Mouse (Mus musculus) midbrain, embryonic 12.5 days (tissue): ENCODE results near the gene Mars. TPM values are rescaled to one million over a fixed set of nuclear protein-coding genes. Genes with fewer than 3 reads are reported as not detected.

ENCODE experiments used
- ATAC-seq: fragments of 200-750 bp; cut with Nextera tagmentation; 2 replicates; pipeline ENCODE4 v1.8.0; 2017; ENCODE audit warnings: low read depth, moderate TSS enrichment, moderate library complexity; ENCODE audit not compliant: low FRiP score
- H3K27ac ChIP-seq: fragments of 300-500 bp; sonication (generic); replicated peaks from 2 replicates; pipeline ENCODE4 v1.5.1; 2016; ENCODE audit warnings: mild to moderate bottlenecking
- H3K27me3 ChIP-seq: fragments of 300-500 bp; sonication (generic); 2 replicates; pipeline ENCODE4 v1.6.1; 2016; ENCODE audit warnings: mild to moderate bottlenecking
- H3K36me3 ChIP-seq: fragments of 300-500 bp; sonication (generic); 2 replicates; pipeline ENCODE4 v1.6.1; 2016
- H3K4me1 ChIP-seq: fragments of 300-500 bp; sonication (generic); 2 replicates; pipeline ENCODE4 v1.6.1; 2016
- H3K4me2 ChIP-seq: fragments of 300-500 bp; sonication (generic); replicated peaks from 2 replicates; pipeline ENCODE4 v1.6.1; 2016; ENCODE audit warnings: mild to moderate bottlenecking, moderate library complexity
- H3K4me3 ChIP-seq: fragments of 300-500 bp; sonication (generic); 2 replicates; pipeline ENCODE4 v1.5.1; 2016; ENCODE audit warnings: mild to moderate bottlenecking
- H3K9ac ChIP-seq: fragments of 300-500 bp; sonication (generic); replicated peaks from 2 replicates; pipeline ENCODE4 v1.6.1; 2016; ENCODE audit warnings: mild to moderate bottlenecking, moderate library complexity
- H3K9me3 ChIP-seq: fragments of 300-500 bp; sonication (generic); 2 replicates; pipeline ENCODE4 v1.6.1; 2016; ENCODE audit warnings: mild to moderate bottlenecking
- WGBS: fragments of 180-500 bp; shearing (Covaris S2); methylation state at CpG from one replicate; pipeline ENCODE4 v1.1.7; 2016; 5-methylcytosine and 5-hydroxymethylcytosine counted together
- polyA plus RNA-seq: library from polyadenylated mRNA; unstranded; fragments of >200 nt; fragmentation: Nextera tagmentation; extraction: Ambion mirVana; gene quantifications from 2 replicates; pipeline ENCODE4 v1.2.1, GENCODE M21; 2016

The Mars gene
- polyA plus RNA-seq, 1 experiment from 2014 or later, result 156 TPM

DNA sequence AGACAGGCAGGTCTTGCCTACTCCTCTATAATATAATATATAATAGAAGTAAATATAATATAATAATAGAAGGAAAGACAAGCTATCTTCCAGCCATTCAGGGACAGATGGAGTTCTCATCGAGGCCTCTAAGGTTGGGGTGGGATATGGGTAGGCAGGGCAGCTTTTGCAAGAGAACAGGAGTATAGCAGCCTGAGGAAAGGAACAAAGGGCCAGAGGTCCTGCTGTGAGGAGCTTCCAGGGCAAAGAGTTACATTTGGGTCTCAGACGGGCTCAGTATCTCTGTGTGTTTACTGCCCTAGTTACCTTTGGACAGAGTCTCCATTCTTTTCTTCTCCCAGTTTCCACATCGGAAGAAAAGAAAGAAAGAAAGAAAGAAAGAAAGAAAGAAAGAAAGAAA is 48.0 kb downstream of the Mars start:
- peaks cover 52% of the 10 kb centered on the region for H3K4me1 ChIP-seq
- 39% methylated on average over 3 of the region's 3 CpGs for WGBS
- no peak overlapping the region for H3K4me3 ChIP-seq
- H3K9me3 ChIP-seq, result no peaks in the 10 kb centered on the region
- peak overlapping the region; percentile 82; the same call in 1 of the 2 replicates for H3K9ac ChIP-seq
- H3K27me3 ChIP-seq, result peaks cover 31% of the 10 kb centered on the region
- H3K27ac ChIP-seq, result 0 out of 2 replicates have a peak overlapping the region, but pooled peaks have one; percentile 81
- H3K4me2 ChIP-seq, result peak overlapping the region; percentile 75
- H3K36me3 ChIP-seq, result peaks cover 5% of the 10 kb centered on the region; the same call in 1 of the 2 replicates
- ATAC-seq, result no peak

DNA sequence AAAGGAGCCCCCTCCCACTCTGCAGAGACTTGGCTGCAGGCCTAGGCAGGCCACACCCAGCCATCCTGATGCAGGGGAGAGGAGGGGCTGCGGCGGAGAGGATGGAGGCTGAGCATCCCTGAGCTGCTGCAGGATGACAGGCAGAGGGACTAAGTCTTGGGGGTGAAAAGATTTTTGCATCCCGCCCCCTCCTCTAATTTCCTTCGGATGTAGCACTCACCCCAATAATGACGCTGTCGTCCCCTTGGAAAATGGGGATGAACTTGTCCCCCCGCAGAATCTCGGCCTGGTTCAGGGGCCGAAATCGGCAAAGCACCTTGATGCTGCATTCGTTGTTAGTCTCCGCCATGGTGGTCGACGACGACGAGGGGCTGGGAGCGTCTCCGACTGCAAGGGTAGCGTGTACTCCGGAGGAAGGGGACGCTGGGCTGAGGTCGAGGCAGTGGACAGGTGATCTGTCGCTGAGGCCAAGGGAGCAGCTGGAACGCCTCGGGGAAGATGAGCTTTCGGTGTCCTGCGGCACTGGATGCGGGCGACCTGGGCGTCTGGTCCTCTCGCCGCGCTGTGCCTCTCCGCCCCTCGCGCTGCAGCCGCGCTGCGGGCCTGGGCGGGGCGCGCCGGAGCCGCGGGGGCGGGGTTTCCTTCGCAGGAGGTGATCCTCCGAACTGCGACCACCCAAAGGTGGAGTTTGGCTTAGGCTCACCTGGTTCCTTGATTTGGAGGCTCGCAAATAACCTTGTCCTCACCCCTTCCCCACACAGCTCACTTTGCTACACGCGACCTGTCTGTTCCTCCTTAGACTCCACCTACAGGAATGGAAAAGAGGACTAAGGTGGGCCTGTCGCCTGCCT is 48.8 kb downstream of the Mars start, which contains the start of gene Kif5a:
Gene Kif5a, minus strand, starts transcription at position 801 of the 851 bp plus-strand sequence.
- no peak for ATAC-seq
- peak within 1 kb of the TSS; percentile 81 for H3K27ac ChIP-seq
- peak within 1 kb of the TSS; percentile 60 for H3K4me3 ChIP-seq
- peak within 1 kb of the TSS; percentile 82 for H3K9ac ChIP-seq
- no peaks in the 10 kb centered on the region for H3K9me3 ChIP-seq
- peaks cover 49% of the 10 kb centered on the region for H3K4me1 ChIP-seq
- peak within 1 kb of the TSS; percentile 75 for H3K4me2 ChIP-seq
- WGBS, result 1% methylated on average over 51 of the region's 53 CpGs
- H3K36me3 ChIP-seq, result no peaks in the 10 kb centered on the region
- H3K27me3 ChIP-seq, result peaks cover 32% of the 10 kb centered on the region

DNA sequence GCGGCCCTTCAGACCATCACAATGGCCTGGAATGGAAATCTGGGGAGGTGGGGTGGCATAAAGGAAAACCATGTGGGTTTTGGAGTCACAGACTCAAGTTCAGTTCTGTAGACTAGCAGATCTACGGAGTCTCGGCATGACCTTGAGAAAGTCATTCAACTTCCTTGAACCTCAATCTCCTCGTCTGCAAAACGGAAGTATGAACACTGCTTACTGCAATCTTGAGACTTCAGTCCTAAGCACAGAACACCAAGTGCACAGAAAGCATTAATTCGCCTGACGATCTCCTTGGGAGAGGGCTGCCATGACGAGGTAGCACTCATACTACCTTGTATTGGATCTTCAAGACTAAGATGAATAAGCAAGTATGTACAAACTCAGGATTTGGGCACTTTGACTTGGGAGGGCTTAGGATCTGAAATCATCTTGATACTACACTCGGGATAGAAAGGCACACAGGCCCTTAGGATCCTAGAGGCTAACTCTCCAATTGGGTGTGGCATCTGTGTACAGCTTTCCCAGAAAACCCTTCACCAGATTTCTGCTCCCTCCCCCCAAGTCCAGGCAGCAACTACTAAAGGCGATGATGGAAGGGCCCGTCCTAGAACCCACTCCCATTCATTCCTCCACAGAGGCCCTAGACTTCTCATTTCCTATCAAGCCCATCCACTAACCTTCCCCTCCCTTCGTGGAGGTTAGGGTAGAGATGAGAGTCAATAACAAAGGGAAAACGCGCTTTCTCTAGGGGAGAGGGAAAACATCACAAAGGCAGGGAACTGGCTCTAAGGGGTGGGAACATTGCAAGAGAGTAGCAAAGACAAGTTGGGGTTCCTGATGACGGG is 49.7 kb downstream of the Mars start:
- H3K36me3 ChIP-seq, result no peaks in the 10 kb centered on the region; the same call in 1 of the 2 replicates
- H3K9ac ChIP-seq, result peak overlapping the region; percentile 82
- peak overlapping the region; percentile 81 for H3K27ac ChIP-seq
- H3K4me3 ChIP-seq, result peak overlapping the region; percentile 60
- 62% methylated on average over 15 of the region's 15 CpGs for WGBS
- no peaks in the 10 kb centered on the region for H3K9me3 ChIP-seq
- H3K4me1 ChIP-seq, result peaks cover 40% of the 10 kb centered on the region
- no peak for ATAC-seq
- peaks cover 32% of the 10 kb centered on the region for H3K27me3 ChIP-seq
- H3K4me2 ChIP-seq, result peak overlapping the region; percentile 75

DNA sequence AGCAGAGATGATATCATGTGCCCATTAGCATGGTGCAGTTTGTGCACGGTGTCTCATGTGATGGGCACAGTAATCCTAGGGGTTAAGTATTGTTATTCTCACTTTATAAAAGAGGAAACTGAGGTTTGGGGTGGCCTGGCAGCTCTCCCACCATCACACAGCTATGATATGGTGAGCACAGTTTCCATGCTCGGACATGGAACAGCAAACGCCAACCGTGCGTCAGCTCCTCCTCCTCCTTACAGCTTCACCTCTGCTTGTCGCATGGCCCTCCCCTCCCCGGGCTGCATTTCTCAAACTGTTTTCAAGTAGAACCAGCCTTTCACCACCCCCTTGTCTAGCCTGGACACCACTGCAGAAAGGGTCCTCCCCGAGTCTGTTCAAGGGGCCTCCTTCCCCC is 53.1 kb downstream of the Mars start:
- no peak overlapping the region for H3K4me3 ChIP-seq
- H3K9me3 ChIP-seq, result no peaks in the 10 kb centered on the region
- peaks cover 36% of the 10 kb centered on the region for H3K4me1 ChIP-seq
- peaks cover 19% of the 10 kb centered on the region for H3K27me3 ChIP-seq
- H3K36me3 ChIP-seq, result no peaks in the 10 kb centered on the region; the same call in 1 of the 2 replicates
- 0 out of 2 replicates have a peak overlapping the region, but pooled peaks have one; percentile 75 for H3K4me2 ChIP-seq
- 83% methylated on average over 8 of the region's 8 CpGs for WGBS
- H3K9ac ChIP-seq, result no peak overlapping the region; the same call in 1 of the 2 replicates
- no peak for ATAC-seq
- H3K27ac ChIP-seq, result no peak overlapping the region

DNA sequence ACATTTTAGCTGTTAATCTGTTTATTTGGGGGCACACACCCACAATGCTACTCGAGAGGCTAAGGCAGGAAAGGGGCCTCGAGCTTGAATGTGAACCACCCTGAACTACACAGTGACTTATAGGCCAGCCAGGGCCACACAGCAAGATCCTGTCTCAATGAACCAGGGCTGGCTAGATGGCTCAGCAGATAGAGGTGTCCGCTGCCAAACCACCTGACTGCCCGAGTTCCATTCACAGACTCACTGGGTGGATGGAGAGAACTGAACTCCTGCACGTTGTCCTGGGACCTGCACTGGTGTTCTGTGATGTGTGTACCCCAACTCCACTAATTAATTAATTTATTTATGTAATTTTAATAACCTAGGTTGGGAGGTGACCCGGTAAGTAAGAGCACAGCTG is 53.8 kb downstream of the Mars start:
- no peak overlapping the region for H3K4me3 ChIP-seq
- H3K4me1 ChIP-seq, result peaks cover 29% of the 10 kb centered on the region
- no peaks in the 10 kb centered on the region; the same call in 1 of the 2 replicates for H3K36me3 ChIP-seq
- ATAC-seq, result no peak
- H3K9me3 ChIP-seq, result no peaks in the 10 kb centered on the region
- WGBS, result 83% methylated on average over 6 of the region's 6 CpGs
- no peak overlapping the region for H3K9ac ChIP-seq
- no peak overlapping the region for H3K4me2 ChIP-seq
- peaks cover 13% of the 10 kb centered on the region for H3K27me3 ChIP-seq
- no peak overlapping the region for H3K27ac ChIP-seq

DNA sequence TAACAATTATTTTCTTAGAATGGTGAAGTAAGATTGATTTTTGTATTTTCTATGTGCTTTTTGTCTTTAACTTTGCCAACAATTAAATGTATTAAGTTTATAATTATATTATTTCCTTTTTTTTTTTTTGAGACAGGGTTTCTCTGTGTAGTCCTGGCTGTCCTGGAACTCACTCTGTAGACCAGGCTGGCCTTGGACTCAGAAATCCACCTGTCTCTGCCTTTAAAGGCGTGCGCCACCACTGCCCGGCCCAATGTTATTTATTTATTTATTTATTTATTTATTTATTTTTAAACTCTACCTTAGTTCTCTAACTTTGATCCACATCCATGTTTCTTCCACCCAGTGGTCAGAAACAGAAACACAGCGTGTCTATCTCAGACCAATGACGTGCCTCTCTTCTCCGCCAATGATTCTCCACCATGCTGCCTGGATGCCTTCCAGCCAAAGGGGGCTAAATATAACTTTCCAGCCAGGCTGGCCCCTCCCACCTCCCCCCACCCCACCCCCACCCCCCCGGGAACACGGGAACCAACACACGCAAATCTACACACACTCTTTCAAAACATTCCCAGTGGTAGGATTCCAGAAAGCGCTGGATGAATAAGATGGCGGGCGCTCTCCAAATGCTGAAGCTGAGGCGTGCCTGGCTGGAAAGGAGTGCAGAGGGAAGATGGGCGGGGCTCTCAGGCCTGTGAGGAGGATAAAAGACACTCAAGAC is 55.8 kb downstream of the Mars start:
- Histone ChIP-seq H3K9ac (no peak overlapping the region), H3K4me2 (peak overlapping the region; percentile 41), H3K36me3 (no peaks in the 10 kb centered on the region; the same call in 1 of the 2 replicates), H3K4me1 (peaks cover 22% of the 10 kb centered on the region), H3K4me3 (no peak overlapping the region), H3K27me3 (0 out of 2 replicates have a peak, but pooled peaks cover 2% of the 10 kb centered on the region), H3K27ac (no peak overlapping the region), H3K9me3 (no peaks in the 10 kb centered on the region)
- 24% methylated on average over 14 of the region's 14 CpGs for WGBS
- peak; percentile 50; the same call in 1 of the 2 replicates for ATAC-seq

DNA sequence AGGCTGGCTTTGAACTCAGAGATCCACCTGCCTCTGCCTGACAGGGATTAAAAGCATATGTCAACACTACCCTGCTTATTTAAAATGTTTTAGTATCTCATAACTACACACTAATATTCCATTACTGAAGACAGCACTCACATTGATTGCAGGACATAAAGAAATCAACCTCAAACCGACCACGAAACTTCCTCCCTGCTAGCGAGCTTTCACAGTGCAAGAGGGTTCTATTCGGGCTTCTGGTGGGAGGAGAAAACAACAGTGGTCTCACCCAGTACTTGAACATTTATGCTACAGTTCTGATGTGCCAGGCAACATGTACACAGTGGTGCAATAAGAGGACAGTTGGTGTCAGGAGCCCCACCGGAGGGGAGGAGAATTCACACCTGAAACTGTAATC is 60.8 kb downstream of the Mars start:
- peaks cover 21% of the 10 kb centered on the region; the same call in 1 of the 2 replicates for H3K36me3 ChIP-seq
- H3K4me3 ChIP-seq, result no peak overlapping the region
- no peak overlapping the region for H3K27ac ChIP-seq
- ATAC-seq, result no peak
- H3K9ac ChIP-seq, result no peak overlapping the region
- no peaks in the 10 kb centered on the region for H3K27me3 ChIP-seq
- H3K9me3 ChIP-seq, result no peaks in the 10 kb centered on the region
- H3K4me2 ChIP-seq, result no peak overlapping the region
- WGBS, result 93% methylated on average over 5 of the region's 5 CpGs
- no peaks in the 10 kb centered on the region for H3K4me1 ChIP-seq

Other genes starting within 250 kb of the Mars start
- 2,032 and 2,136 TPM in 2 replicates for gene Cdk4, start 248.3 kb downstream of the Mars start, polyA plus RNA-seq
- gene Tspan31, start 241.5 kb downstream of the Mars start, polyA plus RNA-seq, result 165 and 167 TPM in 2 replicates
- gene Agap2, start 236.5 kb downstream of the Mars start, polyA plus RNA-seq, result 1.3 TPM in 2 replicates
- gene Os9, start 190.7 kb downstream of the Mars start, polyA plus RNA-seq, result 112 and 116 TPM in 2 replicates
- gene B4galnt1, start 146.6 kb downstream of the Mars start, polyA plus RNA-seq, result 15.2 and 17.7 TPM in 2 replicates
- gene Slc26a10, start 131.1 kb downstream of the Mars start, polyA plus RNA-seq, result 0.89 and 1.1 TPM in 2 replicates
- 39.6 and 46.1 TPM in 2 replicates for gene Arhgef25, start 121.7 kb downstream of the Mars start, polyA plus RNA-seq
- gene Dtx3, start 116.1 kb downstream of the Mars start, polyA plus RNA-seq, result 204 and 205 TPM in 2 replicates
- 17.0 and 18.1 TPM in 2 replicates for gene Pip4k2c, start 100.2 kb downstream of the Mars start, polyA plus RNA-seq
- 53.9 and 61.6 TPM in 2 replicates for gene Kif5a, start 48.4 kb downstream of the Mars start, polyA plus RNA-seq
- 245 and 250 TPM in 2 replicates for gene Dctn2, start 45.4 kb downstream of the Mars start, polyA plus RNA-seq
- 20.3 and 21.7 TPM in 2 replicates for gene Mbd6, start 22.8 kb downstream of the Mars start, polyA plus RNA-seq
- gene Arhgap9, start 10.2 kb upstream of the Mars start, polyA plus RNA-seq, result 0.86 and 1.1 TPM in 2 replicates
- gene Gli1, start 30.2 kb upstream of the Mars start, polyA plus RNA-seq, result 3.7 and 4.1 TPM in 2 replicates
- not detected in 2 replicates for gene Inhbe, start 42.6 kb upstream of the Mars start, polyA plus RNA-seq
- not detected in 2 replicates for gene Inhbc, start 58.6 kb upstream of the Mars start, polyA plus RNA-seq
- gene R3hdm2, start 68.5 kb upstream of the Mars start, polyA plus RNA-seq, result 40.7 and 42.1 TPM in 2 replicates
- gene Stac3, start 189.9 kb upstream of the Mars start, polyA plus RNA-seq, result 0.89 and 1.6 TPM in 2 replicates
- gene Ndufa4l2, start 203.2 kb upstream of the Mars start, polyA plus RNA-seq, result 7.0 and 7.6 TPM in 2 replicates
- 75.1 and 77.8 TPM in 2 replicates for gene Shmt2, start 210.7 kb upstream of the Mars start, polyA plus RNA-seq
- gene Nxph4, start 222.8 kb upstream of the Mars start, polyA plus RNA-seq, result 55.9 and 58.2 TPM in 2 replicates